Mouse (Mus musculus) brain, adult 2 months (tissue): ENCODE measurements at regions not wholly inside any gene's neighbourhood (a gene's known extent, or its start where the extent isn't known, plus 50 kb on each side); places are given as distances from the start of the nearest gene placed in this dataset.

Source experiments
- DNase-seq: peaks from one replicate; pipeline ENCODE4 v3.0.0; 2011; ENCODE audit warnings: low read depth, low spot score

DNA sequence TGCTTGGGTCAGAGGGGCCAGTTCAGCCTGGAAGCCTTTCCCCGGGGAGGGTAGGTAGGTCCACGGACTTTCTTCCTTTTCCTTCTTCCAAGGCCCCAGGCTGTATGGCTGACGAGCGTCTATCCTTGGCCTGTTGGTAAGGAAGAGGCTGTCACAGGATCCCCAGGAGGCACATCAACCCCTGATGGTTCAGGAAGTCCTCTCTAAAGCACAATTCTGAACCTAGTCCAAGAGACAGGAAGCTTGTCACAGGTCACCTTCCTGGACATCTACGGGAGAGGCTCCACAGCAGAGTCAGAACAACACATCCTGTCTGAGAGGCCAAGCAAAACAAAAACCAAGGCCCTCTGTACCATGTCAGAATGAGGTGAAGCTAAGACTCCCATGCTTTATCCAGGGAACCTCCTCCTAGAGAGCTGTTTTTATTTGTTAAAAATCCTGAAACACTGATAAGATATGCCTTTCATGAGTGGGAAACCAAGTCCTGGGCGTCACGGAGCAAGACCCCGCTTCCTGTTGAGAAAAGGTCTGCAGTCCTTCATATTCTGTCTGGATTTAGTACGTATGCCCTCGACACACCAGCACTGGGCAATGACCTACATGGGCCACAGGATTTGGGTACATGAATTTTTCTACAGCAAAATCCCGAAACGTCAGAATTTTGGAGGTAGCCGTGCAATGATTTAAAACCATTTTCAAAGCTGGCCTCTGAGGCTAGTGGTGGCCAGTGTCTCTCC lies 52.0 kb upstream of the Snrk start:
- peak; percentile 30 for DNase-seq

- peak; percentile 99 for DNase-seq
Observed at GRCm38 (mm10) chr9:122055820-122056550, 59.1 kb upstream of the Pomgnt2 start.

DNA sequence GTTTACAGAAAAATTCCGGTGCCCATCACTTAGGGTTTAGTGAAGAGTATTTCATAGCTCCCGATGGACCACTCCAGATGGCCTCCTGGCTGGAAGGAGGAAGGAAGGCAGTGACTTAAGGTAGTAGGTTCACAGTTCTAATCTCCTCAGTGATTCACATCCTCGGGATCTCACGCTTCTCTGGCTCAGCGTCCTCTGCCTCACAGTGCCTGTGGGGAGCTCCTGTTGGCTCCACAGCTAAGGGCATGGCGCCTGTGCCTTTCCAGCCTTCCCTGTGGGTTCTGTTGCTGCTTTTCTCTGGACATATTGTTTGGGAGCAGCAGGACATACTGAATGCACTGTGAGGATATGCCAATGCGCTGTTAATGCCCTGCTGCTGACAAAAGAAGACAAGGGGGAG lies 54.8 kb upstream of the Pomgnt2 start:
- peak; percentile 87 for DNase-seq

- no peak for DNase-seq
Observed at GRCm38 (mm10) chr9:122051096-122051495, 54.2 kb upstream of the Pomgnt2 start.

GRCm38 (mm10) chr9:122048999-122049398 lies 52.1 kb upstream of the Pomgnt2 start:
- no peak for DNase-seq

GRCm38 (mm10) chr9:122047962-122048625 lies 51.2 kb upstream of the Pomgnt2 start:
- DNase-seq = peak; percentile 85
